Mouse (Mus musculus) forelimb bud, embryonic 11.5 days (tissue): ENCODE measurements around the gene Bcor.

Source experiments
- DNase-seq: peaks from one replicate; pipeline ENCODE4 v3.0.0-alpha.2; 2012; ENCODE audit warnings: low read depth, low spot score

The Bcor gene

GRCm38 (mm10) chrX:12086674-12087510, 73.3 kb downstream of the Bcor start:
- DNase-seq: no peak

GRCm38 (mm10) chrX:12085949-12086348, 74.2 kb downstream of the Bcor start:
- DNase-seq: no peak

DNA sequence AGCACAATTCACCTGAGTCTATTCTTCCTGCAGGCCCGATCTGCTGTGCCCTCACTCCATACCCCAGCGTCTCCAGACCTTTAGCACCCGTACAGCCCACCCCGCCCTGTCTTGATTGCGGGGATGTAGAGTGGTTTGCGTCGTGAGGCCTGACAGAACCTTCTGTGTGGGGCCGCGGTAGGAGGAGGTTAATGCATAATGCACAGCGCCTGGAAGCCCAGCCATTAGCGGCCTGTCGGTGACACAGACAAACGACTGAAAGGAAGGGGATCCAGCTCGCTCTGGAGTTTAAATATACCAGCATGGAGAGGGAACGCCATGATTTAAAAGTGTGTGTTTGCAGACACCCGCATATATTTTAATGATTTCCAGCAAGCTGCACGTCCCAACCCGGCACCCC, 74.9 kb downstream of the Bcor start:
- no peak for DNase-seq

- DNase-seq: no peak
Measured at GRCm38 (mm10) chrX:12084698-12085097, 75.5 kb downstream of the Bcor start.

- no peak for DNase-seq
Measured at GRCm38 (mm10) chrX:12083631-12084030, 76.5 kb downstream of the Bcor start.

- DNase-seq: no peak
Measured at GRCm38 (mm10) chrX:12082736-12083135, 77.4 kb downstream of the Bcor start.

DNA sequence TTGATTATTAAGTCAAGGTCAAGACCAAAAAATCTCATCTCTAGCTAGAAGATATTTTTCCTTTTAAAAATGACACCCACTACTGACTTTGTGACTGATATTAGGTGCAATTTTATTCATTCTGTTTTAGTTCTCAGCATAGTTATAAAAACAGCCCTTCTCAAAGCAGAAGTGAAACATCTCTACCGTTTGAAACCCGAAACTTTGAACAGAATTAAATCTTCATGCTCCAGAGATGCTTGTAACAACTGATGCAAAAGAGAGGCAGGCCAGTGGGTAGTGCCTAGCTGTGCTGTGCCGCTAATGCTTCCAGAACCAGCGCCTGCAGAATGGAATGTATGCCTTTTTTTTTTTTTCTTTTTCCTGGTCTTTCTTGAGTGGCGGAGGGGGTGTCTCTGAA, 78.0 kb downstream of the Bcor start:
- no peak for DNase-seq

DNA sequence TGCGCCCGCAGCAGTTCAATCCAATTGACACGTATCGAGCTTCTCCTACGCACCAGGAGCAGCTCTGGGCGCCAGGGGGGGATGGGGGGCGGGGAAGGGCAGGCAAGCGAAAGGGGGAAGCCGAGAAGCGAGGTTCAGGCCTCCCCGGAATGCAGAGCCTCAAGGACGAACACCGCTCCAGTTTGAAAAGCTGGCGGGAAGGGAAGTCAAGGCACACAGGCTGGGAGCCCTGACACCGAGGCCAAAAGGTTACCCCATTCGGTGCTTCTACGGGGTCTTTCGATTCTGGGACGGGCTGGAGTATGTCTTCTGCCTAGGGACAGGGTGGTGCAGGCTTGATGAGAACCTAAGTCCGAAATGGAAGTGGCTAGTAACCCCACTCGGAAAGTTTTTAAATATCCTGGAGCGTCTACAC, 78.4 kb downstream of the Bcor start:
- no peak for DNase-seq

DNA sequence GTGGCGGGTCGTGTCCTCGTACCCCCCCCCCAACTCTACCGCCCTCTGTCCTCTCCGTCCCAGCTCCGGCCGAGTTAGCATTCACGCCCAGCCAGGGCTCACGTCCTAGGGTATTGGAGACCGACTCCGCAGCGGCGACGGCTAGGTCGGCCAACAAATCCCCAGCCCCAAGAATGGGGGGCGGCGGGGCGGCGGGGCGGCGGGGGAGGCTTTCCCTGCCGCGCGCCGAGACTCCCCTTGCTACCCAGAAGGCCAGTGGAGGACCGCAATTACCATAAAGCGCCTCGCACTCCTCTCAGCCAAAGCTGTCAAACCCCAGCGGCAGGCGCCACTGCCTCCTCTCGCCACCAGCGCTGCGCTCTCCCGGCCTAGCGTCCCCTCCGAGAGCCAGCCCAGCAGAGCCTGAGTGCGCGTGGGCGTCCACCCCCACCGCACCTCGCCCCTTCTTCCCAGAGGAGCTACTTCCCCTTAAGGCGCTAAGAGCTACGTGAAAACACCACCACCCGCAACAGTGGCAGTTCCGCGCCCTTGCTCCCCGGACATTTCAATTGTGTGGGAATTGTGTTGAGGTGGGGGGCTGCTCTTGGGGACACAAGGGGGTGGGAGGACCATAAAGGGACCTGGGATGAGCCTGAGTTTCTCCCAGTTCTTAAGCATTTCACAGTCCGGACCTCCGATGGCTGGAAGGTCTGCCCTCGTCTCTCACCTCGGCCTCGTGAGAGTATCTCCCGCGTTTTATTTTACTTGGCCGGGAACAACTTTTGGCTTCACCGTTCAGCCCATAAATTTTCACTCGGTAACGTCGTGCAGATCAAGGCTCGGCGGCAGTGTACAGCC, 79.0 kb downstream of the Bcor start:
- no peak for DNase-seq

DNA sequence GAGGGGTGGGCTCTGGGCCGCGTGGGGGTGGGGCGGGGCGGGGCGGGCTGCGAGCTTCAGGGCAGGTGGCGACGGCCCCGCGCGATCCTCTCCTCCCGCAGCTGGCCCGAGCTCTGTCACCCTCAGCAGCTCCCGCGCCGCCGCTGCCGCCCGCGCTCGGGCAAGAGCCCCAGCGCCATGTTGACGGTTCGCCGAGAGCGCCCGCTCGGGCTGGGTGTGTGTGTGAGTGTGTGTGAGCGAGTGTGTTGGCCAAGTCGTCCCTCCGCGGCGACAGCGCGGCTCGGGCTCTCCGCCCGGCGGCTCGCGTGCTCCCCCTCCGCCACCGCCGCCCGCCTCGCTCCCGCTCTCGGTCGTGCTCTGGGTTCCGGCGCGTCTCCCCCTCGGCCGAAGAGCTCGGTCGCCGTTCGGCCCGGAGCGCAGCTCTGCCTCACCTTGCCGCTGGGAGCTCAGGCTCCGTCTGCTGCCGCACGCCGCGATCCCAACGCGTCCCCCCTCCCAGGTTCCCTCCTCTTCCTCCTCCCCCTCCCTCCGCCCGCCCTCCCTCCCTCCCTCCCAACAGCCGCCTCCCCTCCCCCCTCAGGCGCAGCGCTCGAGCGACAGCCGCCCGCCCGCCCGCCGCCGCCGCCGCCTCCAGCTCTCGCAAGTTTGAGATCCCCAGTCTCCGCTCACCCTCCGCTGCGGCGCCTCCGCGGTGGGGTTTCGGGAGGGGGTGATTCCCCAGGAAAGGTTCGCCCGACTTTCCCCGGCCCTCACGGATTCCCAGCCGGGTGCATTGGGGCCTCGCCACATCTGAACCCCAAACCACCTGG, 79.9 kb downstream of the Bcor start:
- DNase-seq: no peak

DNA sequence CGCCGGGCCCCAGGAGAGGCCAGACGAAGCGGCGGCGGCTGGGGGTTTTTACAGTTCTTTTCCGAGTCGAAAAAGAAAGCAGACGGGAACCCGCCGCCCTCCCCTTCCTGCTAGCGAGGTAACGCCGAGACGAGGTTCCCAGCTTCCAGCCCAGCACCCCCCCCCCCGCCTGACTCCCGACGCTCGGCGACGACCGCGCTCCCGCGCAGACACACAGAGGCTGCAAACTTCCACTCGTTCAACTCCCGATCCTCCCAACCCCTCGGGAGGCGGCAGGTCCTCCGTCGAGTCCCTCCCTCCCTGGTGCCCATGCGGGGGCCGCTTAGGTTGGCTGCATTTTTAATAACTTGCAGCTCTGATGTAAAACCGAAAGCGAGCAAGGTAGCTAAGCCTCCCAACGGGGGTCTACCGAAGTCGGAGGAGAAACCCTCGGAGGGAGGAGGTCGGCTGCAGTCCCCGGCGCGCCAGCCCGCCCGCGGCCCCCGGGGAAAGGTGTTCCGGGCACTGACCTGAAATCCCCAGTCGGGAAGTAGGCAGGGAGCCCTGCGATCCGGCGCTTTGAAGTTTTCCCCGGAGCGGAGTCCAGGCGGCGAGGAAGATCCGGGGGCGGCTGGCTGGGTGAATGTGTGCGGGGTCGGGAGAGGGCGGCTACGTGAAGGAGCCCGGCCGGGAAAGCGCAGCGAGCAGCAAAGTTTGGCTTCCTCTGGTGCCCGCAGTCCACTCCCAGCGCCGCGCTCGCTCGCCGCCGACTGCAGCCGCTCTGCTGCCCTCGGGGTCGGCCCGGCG, 80.7 kb downstream of the Bcor start:
- DNase-seq: no peak

DNA sequence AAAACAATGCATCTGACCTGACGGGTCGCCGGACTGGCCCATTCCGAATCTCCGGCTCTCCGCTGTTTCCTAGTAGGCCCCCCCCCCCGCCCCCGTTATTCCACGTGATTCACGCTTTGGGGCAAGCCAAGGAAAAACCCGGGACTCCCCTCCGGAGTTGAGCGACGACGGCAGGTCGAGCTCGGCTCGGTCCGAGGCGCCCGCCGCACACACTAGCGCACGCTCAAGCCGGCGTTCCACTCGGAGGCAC, 81.2 kb downstream of the Bcor start:
- no peak for DNase-seq

- no peak for DNase-seq
Measured at GRCm38 (mm10) chrX:12078195-12079058, 81.7 kb downstream of the Bcor start.

- DNase-seq: no peak
Measured at GRCm38 (mm10) chrX:12077601-12077980, 82.6 kb downstream of the Bcor start.

- no peak for DNase-seq
Measured at GRCm38 (mm10) chrX:12076763-12077600, 83.2 kb downstream of the Bcor start.

DNA sequence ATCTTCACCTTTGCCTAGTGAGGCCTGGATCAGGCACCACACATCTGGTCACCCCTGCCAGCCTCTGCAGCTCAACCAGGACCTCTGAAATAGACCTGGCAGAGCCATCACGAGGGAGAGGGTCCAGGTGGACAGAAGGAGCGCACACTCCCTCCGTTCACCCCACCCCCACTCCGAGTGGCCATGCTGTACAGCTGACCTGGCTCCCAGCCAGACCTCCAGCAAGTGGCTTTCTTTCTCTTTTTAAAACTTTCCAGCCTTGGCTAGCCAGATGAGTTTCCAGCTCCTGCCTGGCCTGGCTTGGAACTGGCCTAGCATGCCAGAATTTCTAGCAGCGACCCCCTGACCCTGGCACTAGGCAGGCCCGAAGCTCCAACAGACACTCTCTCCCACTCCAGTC, 87.4 kb downstream of the Bcor start:
- DNase-seq: no peak

- peak; percentile 70 for DNase-seq
Measured at GRCm38 (mm10) chrX:12068978-12069724, 91.0 kb downstream of the Bcor start.

GRCm38 (mm10) chrX:12067851-12068510, 92.2 kb downstream of the Bcor start:
- no peak for DNase-seq
